Mouse (Mus musculus): ENCODE results near the gene Homer2. TPM values are rescaled to one million over a fixed set of nuclear protein-coding genes. Genes with fewer than 3 reads are reported as not detected.

Homer2 gene
- total RNA-seq (2023), result not detected

DNA sequence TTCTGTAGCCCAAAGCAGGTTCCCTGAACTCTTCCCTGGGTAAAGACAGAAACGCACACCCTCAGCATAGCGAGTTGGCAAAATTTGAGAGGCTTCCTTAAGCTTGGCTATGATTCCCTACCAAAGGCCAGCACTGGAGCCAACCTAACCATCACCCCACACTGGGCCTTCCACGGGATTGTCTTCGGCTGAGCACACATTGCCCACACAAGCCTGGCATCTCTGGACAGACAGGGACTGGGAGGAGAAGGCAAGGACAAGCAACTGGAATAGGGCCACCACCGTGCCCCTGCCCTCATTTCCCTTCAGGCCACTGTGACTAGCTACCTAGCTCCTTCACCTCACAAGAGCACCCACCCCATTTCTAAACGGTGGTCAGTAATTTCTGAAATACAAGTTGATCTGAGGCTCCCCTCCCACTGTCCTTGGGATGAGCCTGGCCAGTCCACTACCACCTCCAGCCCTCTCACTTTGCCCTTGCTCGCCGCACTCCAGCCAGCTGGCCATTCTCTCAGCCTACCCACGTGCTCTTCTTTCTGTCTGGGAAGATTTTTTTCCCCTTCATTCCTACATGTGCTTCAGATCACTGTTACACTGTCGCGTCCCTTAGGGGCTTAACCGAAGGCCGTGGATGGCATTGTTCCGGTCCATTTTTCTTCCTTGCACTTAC, at the start of gene Homer2:
Gene Homer2 (minus strand): TSS at position 57 of the 670 bp plus-strand sequence.

DNA sequence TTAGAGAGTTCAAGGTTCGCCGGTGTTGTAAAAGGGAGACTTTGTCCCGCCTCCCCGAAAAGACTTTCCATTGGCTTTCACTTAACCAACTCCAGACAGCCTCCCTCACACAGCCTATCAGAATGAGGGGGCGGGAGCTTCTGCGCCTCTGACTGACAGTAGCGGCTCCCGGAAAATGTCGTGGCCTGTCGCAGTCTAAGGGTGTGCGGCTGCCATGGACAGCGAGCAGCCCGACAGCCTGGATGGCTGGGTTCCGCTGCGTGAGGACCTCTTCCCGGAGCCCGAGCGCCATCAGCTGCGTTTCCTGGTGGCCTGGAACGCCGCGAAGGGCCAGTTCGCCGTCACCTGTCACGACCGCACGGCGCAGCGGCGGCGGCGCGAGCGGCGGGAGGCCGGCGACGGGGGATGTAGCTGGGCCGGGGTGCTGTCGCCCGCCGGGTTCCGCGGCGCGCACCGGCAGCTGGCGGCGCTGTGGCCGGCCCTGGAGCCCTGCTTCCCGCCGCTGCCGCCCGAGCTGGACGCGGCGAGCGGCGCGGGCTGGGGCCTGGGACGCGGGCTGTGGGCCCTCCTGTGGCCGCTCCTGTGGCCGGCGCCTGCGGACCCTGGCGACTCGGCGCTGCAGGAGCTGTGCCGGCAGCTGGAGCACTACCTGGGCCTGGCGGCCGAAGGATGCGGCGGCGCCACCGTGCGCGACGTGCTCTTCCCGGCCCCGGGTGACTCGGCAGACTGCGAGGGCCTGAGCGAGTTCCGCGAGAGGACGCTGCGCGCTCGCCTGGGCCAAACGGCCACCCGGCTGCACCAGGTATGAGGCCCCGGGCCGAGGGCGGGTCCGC, 136.0 kb downstream of the Homer2 start, which contains the start of gene Whamm:
Gene Whamm (plus strand): TSS at position 159 of the 833 bp plus-strand sequence.

DNA sequence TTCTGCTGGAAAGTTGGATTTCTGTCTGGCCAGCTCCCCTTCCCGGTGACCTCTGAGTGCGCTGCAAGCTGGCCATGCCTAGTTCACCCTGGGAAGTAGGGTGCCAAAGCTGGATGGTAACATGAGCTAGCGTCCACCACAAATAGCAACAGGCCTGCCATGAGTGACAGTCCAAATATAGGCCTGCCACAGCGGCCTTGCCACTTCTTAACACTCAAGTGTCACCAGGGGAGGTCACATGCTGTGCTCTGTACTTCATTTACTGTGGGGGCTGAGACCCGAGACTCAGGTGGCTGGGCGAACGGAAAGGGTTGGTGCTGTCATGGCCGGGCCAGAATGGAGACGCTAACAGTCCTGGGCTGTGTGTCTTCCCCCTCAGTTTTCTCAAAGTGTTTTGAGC, 140.4 kb downstream of the Homer2 start, which contains the start of gene Fsd2:
Gene Fsd2 (minus strand): TSS at position 53 of the 400 bp plus-strand sequence.

Other genes starting within 250 kb of the Homer2 start
- gene Ap3b2, start 213.6 kb downstream of the Homer2 start, total RNA-seq (2023), result not detected
- gene BC048679, start 209.2 kb downstream of the Homer2 start, total RNA-seq (2023), result not detected
- gene Fsd2, start 140.6 kb downstream of the Homer2 start, total RNA-seq (2023), result 1 to 10 TPM; 2.3 to 2.6 TPM
- 10 to 100 TPM; 23.0 to 25.0 TPM for gene Whamm, start 136.3 kb downstream of the Homer2 start, total RNA-seq (2023)
- 10 to 100 TPM; 38.5 to 42.5 TPM for gene Ramac, start 55.4 kb upstream of the Homer2 start, total RNA-seq (2023)
- 10 to 100 TPM; 15.7 to 19.2 TPM for gene 3110040N11Rik, start 82.0 kb upstream of the Homer2 start, total RNA-seq (2023)
- gene Btbd1, start 121.9 kb upstream of the Homer2 start, total RNA-seq (2023), result 10 to 100 TPM; 60.9 to 67.9 TPM
- gene Gm10160, start 148.3 kb upstream of the Homer2 start, total RNA-seq (2023), result not detected
- gene Tm6sf1, start 151.5 kb upstream of the Homer2 start, total RNA-seq (2023), result 100 to 1,000 TPM; 266 to 335 TPM
- under 1 TPM; 0.12 to 0.18 TPM for gene Hdgfl3, start 226.9 kb upstream of the Homer2 start, total RNA-seq (2023)